Comparison of ENCODE assay signal across 8 mouse cellular contexts in genomic region chr10:80774549-80774948, GRCm38 (mm10). TPM values are rescaled to one million over a fixed set of nuclear protein-coding genes. Genes with fewer than 3 reads are reported as not detected.
DNase-seq lines count a peak whose midpoint lies in the region; ATAC-seq and TF ChIP-seq lines count a peak whose summit lies in the region.

No protein-coding gene starts in this region.

- H3K4me1 ChIP-seq in hindbrain, embryonic 16.5 days (ENCODE audit: control insufficient read depth, insufficient read depth, low read depth, low read length), result no peaks in the 10 kb centered on the region

- no peaks in the 10 kb centered on the region for H3K27me3 ChIP-seq in hindbrain, embryonic 16.5 days (replicated peaks; ENCODE audit: control insufficient read depth, insufficient read depth, low read length)

- H3K9ac ChIP-seq in hindbrain, embryonic 16.5 days (ENCODE audit: low read depth, low read length), result no peak overlapping the region

- peak; percentile 54 for ATAC-seq in activated CD4-positive, CD25-positive, alpha-beta regulatory T cell, adult 4 months
- ATAC-seq in hindbrain, embryonic 16.5 days, result peak; percentile 79

- TF ChIP-seq CTCF in gastrocnemius, adult 2 months (IDR thresholded peaks at IDR 0.05), result peak; percentile 99; the same call in 1 of the 2 replicates
- TF ChIP-seq CTCF in left cerebral cortex, adult 2 months (IDR thresholded peaks at IDR 0.05), result no peak; the same call in none of the 2 replicates

- H3K36me3 ChIP-seq in hindbrain, embryonic 16.5 days (ENCODE audit: control insufficient read depth, insufficient read depth, low read length), result peaks cover 39% of the 10 kb centered on the region

- peak overlapping the region; percentile 88 for H3K27ac ChIP-seq in gastrocnemius, adult 2 months
- no peak overlapping the region for H3K27ac ChIP-seq in hindbrain, embryonic 16.5 days (ENCODE audit: low read depth, low read length)
- peak overlapping the region; percentile 92 for H3K27ac ChIP-seq in left cerebral cortex, adult 2 months

- no peak overlapping the region for H3K4me2 ChIP-seq in hindbrain, embryonic 16.5 days (ENCODE audit: low read length)

- 61% methylated on average over 2 of the region's 2 CpGs for whole genome bisulfite sequencing in hindbrain, embryonic 16.5 days

- H3K4me3 ChIP-seq in gastrocnemius, adult 2 months, result no peak overlapping the region; the same call in 1 of the 2 replicates
- no peak overlapping the region for H3K4me3 ChIP-seq in hindbrain, embryonic 16.5 days (ENCODE audit: low read length)
- no peak overlapping the region for H3K4me3 ChIP-seq in left cerebral cortex, adult 2 months

- DNase-seq in cerebellum, postnatal 4 days (ENCODE audit: low spot score in 2 of 2), result peak; percentile 65 to 85
- DNase-seq in gastrocnemius, adult 2 months, result peak; percentile 88
- peak; percentile 86 to 89 for DNase-seq in left cerebral cortex, adult 2 months (ENCODE audit: extremely low spot score in 1 of 2, low spot score in 2 of 2)
- peak; percentile 63 to 81 for DNase-seq in lung, postnatal 4 days
- DNase-seq in retina, postnatal 7 days (ENCODE audit: low read depth, low spot score), result peak; percentile 70
- DNase-seq in urinary bladder, adult 2 months (ENCODE audit: low spot score), result peak; percentile 57

- intact Hi-C loops in gastrocnemius, adult 2 months (cut with DNase I), result loop anchor here (2.0 kb wide), 2 partner anchors 18 to 28 kb away; no protein-coding TSS in a partner anchor
- intact Hi-C loops in left cerebral cortex, adult 2 months (cut with DNase I), result loop anchor here (1.0 kb wide), 1 partner anchor 23 kb away; no protein-coding TSS in a partner anchor

- H3K9me3 ChIP-seq in hindbrain, embryonic 16.5 days (ENCODE audit: control insufficient read depth, low read length), result no peaks in the 10 kb centered on the region

RNA-seq across cellular contexts. Expression of gene Dot1l, which starts 19.5 kb away (rescaled TPM):
- polyA plus RNA-seq in activated CD4-positive, CD25-positive, alpha-beta regulatory T cell, adult 4 months (2017; shearing (Covaris generic)), result 10 to 100 TPM; 13.6 to 18.0 TPM
- 10 to 100 TPM; 19.9 to 23.1 TPM for total RNA-seq in gastrocnemius, adult 2 months (2021)
- polyA plus RNA-seq in hindbrain, embryonic 16.5 days (2015; fragmentation: Nextera tagmentation; extraction: Ambion mirVana), result 13.2 and 16.9 TPM in 2 replicates
- total RNA-seq in left cerebral cortex, adult 2 months (2021), result 10 to 100 TPM; 64.6 to 75.3 TPM
- polyA plus RNA-seq in urinary bladder, adult 2 months (2012; rRNA removed), result 6.7 and 17.2 TPM in 2 replicates

RNA-seq across cellular contexts. Expression of gene Sf3a2, which starts 23.4 kb away (rescaled TPM):
- polyA plus RNA-seq in activated CD4-positive, CD25-positive, alpha-beta regulatory T cell, adult 4 months (2017; shearing (Covaris generic)), result 10 to 100 TPM; 18.9 to 19.9 TPM
- total RNA-seq in gastrocnemius, adult 2 months (2021), result 10 to 100 TPM; 28.9 to 29.1 TPM
- polyA plus RNA-seq in hindbrain, embryonic 16.5 days (2015; fragmentation: Nextera tagmentation; extraction: Ambion mirVana), result 44.7 and 59.9 TPM in 2 replicates
- 10 to 100 TPM; 42.0 to 48.7 TPM for total RNA-seq in left cerebral cortex, adult 2 months (2021)
- 47.0 and 47.7 TPM in 2 replicates for polyA plus RNA-seq in urinary bladder, adult 2 months (2012; rRNA removed)

RNA-seq across cellular contexts. Expression of gene Plekhj1, which starts 23.9 kb away (rescaled TPM):
- 100 to 1,000 TPM; 121 to 156 TPM for polyA plus RNA-seq in activated CD4-positive, CD25-positive, alpha-beta regulatory T cell, adult 4 months (2017; shearing (Covaris generic))
- 10 to 100 TPM; 22.3 to 29.8 TPM for total RNA-seq in gastrocnemius, adult 2 months (2021)
- 129 and 140 TPM in 2 replicates for polyA plus RNA-seq in hindbrain, embryonic 16.5 days (2015; fragmentation: Nextera tagmentation; extraction: Ambion mirVana)
- 10 to 100 TPM; 68.2 to 71.0 TPM for total RNA-seq in left cerebral cortex, adult 2 months (2021)
- 60.6 and 79.2 TPM in 2 replicates for polyA plus RNA-seq in urinary bladder, adult 2 months (2012; rRNA removed)

RNA-seq across cellular contexts. Expression of gene Amh, which starts 30.5 kb away (rescaled TPM):
- polyA plus RNA-seq in activated CD4-positive, CD25-positive, alpha-beta regulatory T cell, adult 4 months (2017; shearing (Covaris generic)), result not detected
- under 1 TPM; 0.38 to 0.98 TPM for total RNA-seq in gastrocnemius, adult 2 months (2021)
- polyA plus RNA-seq in hindbrain, embryonic 16.5 days (2015; fragmentation: Nextera tagmentation; extraction: Ambion mirVana), result not detected in 2 replicates
- total RNA-seq in left cerebral cortex, adult 2 months (2021), result 1 to 10 TPM; 1.9 to 3.8 TPM
- 0.40 and 0.62 TPM in 2 replicates for polyA plus RNA-seq in urinary bladder, adult 2 months (2012; rRNA removed)

RNA-seq across cellular contexts. Expression of gene Ap3d1, which starts 32.5 kb away (rescaled TPM):
- polyA plus RNA-seq in activated CD4-positive, CD25-positive, alpha-beta regulatory T cell, adult 4 months (2017; shearing (Covaris generic)), result 10 to 100 TPM; 22.7 to 24.0 TPM
- 10 to 100 TPM; 27.0 to 33.5 TPM for total RNA-seq in gastrocnemius, adult 2 months (2021)
- polyA plus RNA-seq in hindbrain, embryonic 16.5 days (2015; fragmentation: Nextera tagmentation; extraction: Ambion mirVana), result 102 and 105 TPM in 2 replicates
- 100 to 1,000 TPM; 150 to 151 TPM for total RNA-seq in left cerebral cortex, adult 2 months (2021)
- polyA plus RNA-seq in urinary bladder, adult 2 months (2012; rRNA removed), result 96.3 and 108 TPM in 2 replicates
